Mouse (Mus musculus): Measurements from ENCODE around the gene Itga1. TPM values are rescaled to one million over a fixed set of nuclear protein-coding genes. Genes with fewer than 3 reads are reported as not detected.

The Itga1 gene
- polyA plus RNA-seq (2012; rRNA removed), result 3.5 and 4.2 TPM in 2 replicates

- TF ChIP-seq POLR2A (IDR thresholded peaks at IDR 0.05; ENCODE audit: low read depth, low read length) (peak; percentile 33), CTCF (IDR thresholded peaks at IDR 0.05; ENCODE audit: extremely low read depth, insufficient read length, insufficient replicate concordance, low read depth, low read length) (no peak)
Observed at GRCm38 (mm10) chr13:115101355-115102191, at the start of gene Itga1, which contains the start of gene Gm49395. TSS of gene Itga1 (minus strand) at chr13:115101964. TSS of gene Gm49395 (minus strand) at chr13:115101921.

GRCm38 (mm10) chr13:115150602-115151001, 48.8 kb upstream of the Itga1 start:
- 88% methylated on average over 1 of the region's 1 CpGs for WGBS
- Histone ChIP-seq H3K4me1 (ENCODE audit: control insufficient read depth, insufficient read depth, insufficient read length, low read length) (no peaks in the 10 kb centered on the region), H3K4me3 (ENCODE audit: low read depth, low read length) (no peak overlapping the region), H3K36me3 (ENCODE audit: control insufficient read depth, insufficient read depth, low read length) (no peaks in the 10 kb centered on the region), H3K27ac (ENCODE audit: insufficient read depth, low read depth, low read length) (no peak overlapping the region), H3K27me3 (ENCODE audit: control insufficient read depth, insufficient read depth, low read length) (no peaks in the 10 kb centered on the region)
- TF ChIP-seq CTCF (IDR thresholded peaks at IDR 0.05; ENCODE audit: extremely low read depth, insufficient read length, insufficient replicate concordance, low read depth, low read length), result no peak
- TF ChIP-seq POLR2A (IDR thresholded peaks at IDR 0.05; ENCODE audit: low read depth, low read length), result no peak

More at GRCm38 (mm10) chr13:115101355-115102191, at the start of gene Itga1, which contains the start of gene Gm49395:
- H3K27ac ChIP-seq (ENCODE audit: insufficient read depth, low read depth, low read length), result peak within 1 kb of the TSS; percentile 87
- H3K36me3 ChIP-seq (ENCODE audit: control insufficient read depth, insufficient read depth, low read length), result no peaks in the 10 kb centered on the region
- H3K27me3 ChIP-seq (ENCODE audit: control insufficient read depth, insufficient read depth, low read length), result no peaks in the 10 kb centered on the region
- peak within 1 kb of the TSS; percentile 71 for H3K4me3 ChIP-seq (ENCODE audit: low read depth, low read length)
- no peaks in the 10 kb centered on the region; the same call in 1 of the 2 replicates for H3K4me1 ChIP-seq (ENCODE audit: control insufficient read depth, insufficient read depth, insufficient read length, low read length)
- under 1% methylated on average over 39 of the region's 39 CpGs for WGBS

- WGBS, result 88% methylated on average over 6 of the region's 6 CpGs
- TF ChIP-seq POLR2A (IDR thresholded peaks at IDR 0.05; ENCODE audit: low read depth, low read length) (no peak), CTCF (IDR thresholded peaks at IDR 0.05; ENCODE audit: extremely low read depth, insufficient read length, insufficient replicate concordance, low read depth, low read length) (no peak)
- H3K27me3 ChIP-seq (ENCODE audit: control insufficient read depth, insufficient read depth, low read length), result no peaks in the 10 kb centered on the region
- H3K27ac ChIP-seq (ENCODE audit: insufficient read depth, low read depth, low read length), result no peak overlapping the region
- no peaks in the 10 kb centered on the region for H3K4me1 ChIP-seq (ENCODE audit: control insufficient read depth, insufficient read depth, insufficient read length, low read length)
- H3K36me3 ChIP-seq (ENCODE audit: control insufficient read depth, insufficient read depth, low read length), result no peaks in the 10 kb centered on the region
- no peak overlapping the region for H3K4me3 ChIP-seq (ENCODE audit: low read depth, low read length)
Observed at GRCm38 (mm10) chr13:115149849-115150248, 48.1 kb upstream of the Itga1 start.

GRCm38 (mm10) chr13:115143575-115143974, 41.8 kb upstream of the Itga1 start:
- H3K4me1 ChIP-seq (ENCODE audit: control insufficient read depth, insufficient read depth, insufficient read length, low read length), result no peaks in the 10 kb centered on the region
- H3K27ac ChIP-seq (ENCODE audit: insufficient read depth, low read depth, low read length), result no peak overlapping the region
- 84% methylated on average over 2 of the region's 2 CpGs for WGBS
- H3K36me3 ChIP-seq (ENCODE audit: control insufficient read depth, insufficient read depth, low read length), result no peaks in the 10 kb centered on the region
- no peaks in the 10 kb centered on the region for H3K27me3 ChIP-seq (ENCODE audit: control insufficient read depth, insufficient read depth, low read length)
- no peak for TF ChIP-seq CTCF (IDR thresholded peaks at IDR 0.05; ENCODE audit: extremely low read depth, insufficient read length, insufficient replicate concordance, low read depth, low read length)
- no peak for TF ChIP-seq POLR2A (IDR thresholded peaks at IDR 0.05; ENCODE audit: low read depth, low read length)
- no peak overlapping the region for H3K4me3 ChIP-seq (ENCODE audit: low read depth, low read length)

- no peak overlapping the region for H3K27ac ChIP-seq (ENCODE audit: insufficient read depth, low read depth, low read length)
- no peak for TF ChIP-seq POLR2A (IDR thresholded peaks at IDR 0.05; ENCODE audit: low read depth, low read length)
- TF ChIP-seq CTCF (IDR thresholded peaks at IDR 0.05; ENCODE audit: extremely low read depth, insufficient read length, insufficient replicate concordance, low read depth, low read length), result no peak
- no peak overlapping the region for H3K4me3 ChIP-seq (ENCODE audit: low read depth, low read length)
- 81% methylated on average over 3 of the region's 3 CpGs for WGBS
- H3K27me3 ChIP-seq (ENCODE audit: control insufficient read depth, insufficient read depth, low read length), result no peaks in the 10 kb centered on the region
- H3K36me3 ChIP-seq (ENCODE audit: control insufficient read depth, insufficient read depth, low read length), result no peaks in the 10 kb centered on the region
- no peaks in the 10 kb centered on the region for H3K4me1 ChIP-seq (ENCODE audit: control insufficient read depth, insufficient read depth, insufficient read length, low read length)
Observed at GRCm38 (mm10) chr13:115142066-115142465, 40.3 kb upstream of the Itga1 start.

GRCm38 (mm10) chr13:115138513-115138912, 36.7 kb upstream of the Itga1 start:
- WGBS, result 92% methylated on average over 7 of the region's 7 CpGs
- H3K36me3 ChIP-seq (ENCODE audit: control insufficient read depth, insufficient read depth, low read length), result no peaks in the 10 kb centered on the region
- no peaks in the 10 kb centered on the region for H3K27me3 ChIP-seq (ENCODE audit: control insufficient read depth, insufficient read depth, low read length)
- H3K4me1 ChIP-seq (ENCODE audit: control insufficient read depth, insufficient read depth, insufficient read length, low read length), result no peaks in the 10 kb centered on the region
- H3K27ac ChIP-seq (ENCODE audit: insufficient read depth, low read depth, low read length), result no peak overlapping the region
- no peak overlapping the region for H3K4me3 ChIP-seq (ENCODE audit: low read depth, low read length)
- no peak for TF ChIP-seq CTCF (IDR thresholded peaks at IDR 0.05; ENCODE audit: extremely low read depth, insufficient read length, insufficient replicate concordance, low read depth, low read length)
- no peak for TF ChIP-seq POLR2A (IDR thresholded peaks at IDR 0.05; ENCODE audit: low read depth, low read length)

GRCm38 (mm10) chr13:115136761-115137160, 35.0 kb upstream of the Itga1 start:
- no peaks in the 10 kb centered on the region for H3K36me3 ChIP-seq (ENCODE audit: control insufficient read depth, insufficient read depth, low read length)
- H3K27ac ChIP-seq (ENCODE audit: insufficient read depth, low read depth, low read length), result no peak overlapping the region
- no peak overlapping the region for H3K4me3 ChIP-seq (ENCODE audit: low read depth, low read length)
- 54% methylated on average over 3 of the region's 3 CpGs for WGBS
- H3K27me3 ChIP-seq (ENCODE audit: control insufficient read depth, insufficient read depth, low read length), result no peaks in the 10 kb centered on the region
- TF ChIP-seq CTCF (IDR thresholded peaks at IDR 0.05; ENCODE audit: extremely low read depth, insufficient read length, insufficient replicate concordance, low read depth, low read length), result no peak
- no peak for TF ChIP-seq POLR2A (IDR thresholded peaks at IDR 0.05; ENCODE audit: low read depth, low read length)
- H3K4me1 ChIP-seq (ENCODE audit: control insufficient read depth, insufficient read depth, insufficient read length, low read length), result no peaks in the 10 kb centered on the region
